Mouse (Mus musculus) CH12.LX (cell line): Measurements from ENCODE around the gene 9130213A22Rik. TPM values are rescaled to one million over a fixed set of nuclear protein-coding genes. Genes with fewer than 3 reads are reported as not detected.
A peak's percentile ranks its signal among the peaks of the same experiment; 100 is the strongest.

Experiments
- DNase-seq: peaks from one replicate; pipeline ENCODE4 v3.0.0-alpha.2; 2013; ENCODE audit errors: extremely low read depth
- H3K27ac ChIP-seq: 2 replicates; pipeline ENCODE4 v1.5.1; 2012; ENCODE audit warnings: low read depth, mild to moderate bottlenecking, control low read depth, moderate library complexity; ENCODE audit not compliant: insufficient read depth
- H3K27me3 ChIP-seq: replicated peaks from 2 replicates; pipeline ENCODE3; 2012; ENCODE audit warnings: inconsistent platforms
- H3K36me3 ChIP-seq, 2 experiments: replicated peaks in 1 of 2; 2 replicates each; pipeline versions ENCODE3 to v1.6.1; 2012; ENCODE audit warnings: inconsistent platforms in 1 of 2, low read length in 1 of 2, mild to moderate bottlenecking in 1 of 2, mixed read lengths in 1 of 2, moderate library complexity in 1 of 2; ENCODE audit not compliant: control insufficient read depth in 1 of 2, insufficient read depth in 1 of 2
- H3K4me1 ChIP-seq, 2 experiments: 2 replicates each; pipeline ENCODE4 v1.6.1; 2012; ENCODE audit warnings: inconsistent platforms in 1 of 2, moderate library complexity in 1 of 2; ENCODE audit not compliant: insufficient read depth in 2 of 2, control insufficient read depth in 1 of 2
- H3K4me2 ChIP-seq: 2 replicates; pipeline ENCODE4 v1.6.1; 2012; ENCODE audit warnings: low read depth, mild to moderate bottlenecking, control low read depth; ENCODE audit not compliant: poor library complexity, insufficient read depth, severe bottlenecking
- H3K4me3 ChIP-seq, 3 experiments: fragments of 150-350 bp in 1 of 3; sonication (generic) in 1 of 3; replicated peaks in 1 of 3; 2 replicates each; pipeline versions ENCODE3 to v1.5.1; 2011 to 2012; ENCODE audit warnings: low read depth in 2 of 3, low read length in 2 of 3, mild to moderate bottlenecking in 2 of 3, moderate library complexity in 2 of 3, control low read depth in 1 of 3, improper control_type of control experiment in 1 of 3, inconsistent platforms in 1 of 3, mixed read lengths in 1 of 3; ENCODE audit not compliant: poor library complexity in 1 of 3
- H3K79me2 ChIP-seq: replicated peaks from 2 replicates; pipeline ENCODE4 v1.6.1; 2012; ENCODE audit warnings: mild to moderate bottlenecking, moderate library complexity; ENCODE audit not compliant: control insufficient read depth, poor library complexity, insufficient read depth, severe bottlenecking; ENCODE audit errors: extremely low read depth
- H3K9ac ChIP-seq: 2 replicates; pipeline ENCODE4 v1.6.1; 2012; ENCODE audit warnings: low read depth, mild to moderate bottlenecking, control low read depth, moderate library complexity; ENCODE audit not compliant: insufficient read depth
- H3K9me3 ChIP-seq: replicated peaks from 2 replicates; pipeline ENCODE3; 2012; ENCODE audit warnings: low read length, inconsistent platforms, mixed read lengths
- BHLHE40 ChIP-seq: IDR thresholded peaks from 2 replicates; pipeline ENCODE4 v1.6.1; 2011; ENCODE audit warnings: mild to moderate bottlenecking, low read depth, low read length, improper control_type of control experiment
- CHD2 ChIP-seq: IDR thresholded peaks from 2 replicates; pipeline ENCODE4 v1.6.1; 2011; ENCODE audit warnings: low read length, improper control_type of control experiment
- CTCF ChIP-seq, 2 experiments: IDR thresholded peaks in 1 of 2; conservative IDR thresholded peaks in 1 of 2; 2 replicates each; pipeline ENCODE4 v1.5.1; 2011 to 2012; ENCODE audit warnings: low read depth in 2 of 2, low read length in 2 of 2, improper control_type of control experiment in 1 of 2, inconsistent platforms in 1 of 2, mild to moderate bottlenecking in 1 of 2, moderate library complexity in 1 of 2
- ETS1 ChIP-seq: conservative IDR thresholded peaks from 2 replicates; pipeline ENCODE4 v1.6.1; 2012; ENCODE audit warnings: low read depth, mild to moderate bottlenecking, inconsistent platforms, low read length, improper control_type of control experiment, moderate library complexity
- JUN ChIP-seq: IDR thresholded peaks from 2 replicates; pipeline ENCODE4 v1.6.1; 2011; ENCODE audit warnings: low read depth, mild to moderate bottlenecking, low read length, improper control_type of control experiment, moderate library complexity; ENCODE audit not compliant: insufficient read depth
- KAT2A ChIP-seq: IDR thresholded peaks from 2 replicates; pipeline ENCODE4 v1.6.1; 2012; ENCODE audit warnings: low read length, improper control_type of control experiment, inconsistent platforms; ENCODE audit not compliant: insufficient replicate concordance
- MAFK ChIP-seq: IDR thresholded peaks from 2 replicates; pipeline ENCODE4 v1.6.1; 2011; ENCODE audit warnings: low read length, improper control_type of control experiment; ENCODE audit not compliant: insufficient replicate concordance
- MAX ChIP-seq: IDR thresholded peaks from 2 replicates; pipeline ENCODE4 v1.6.1; 2011; ENCODE audit warnings: low read length, improper control_type of control experiment
- MEF2A ChIP-seq: IDR thresholded peaks from 2 replicates; pipeline ENCODE4 v1.6.1; 2014; ENCODE audit warnings: low read depth, mild to moderate bottlenecking, inconsistent platforms, low read length, improper control_type of control experiment, borderline replicate concordance
- MXI1 ChIP-seq: IDR thresholded peaks from 2 replicates; pipeline ENCODE4 v1.6.1; 2011; ENCODE audit warnings: mild to moderate bottlenecking, low read depth, low read length, improper control_type of control experiment
- NRF1 ChIP-seq: IDR thresholded peaks from 2 replicates; pipeline ENCODE4 v1.6.1; 2014; ENCODE audit warnings: low read depth, mild to moderate bottlenecking, inconsistent platforms, low read length, improper control_type of control experiment, moderate library complexity
- RAD21 ChIP-seq: IDR thresholded peaks from 2 replicates; pipeline ENCODE4 v1.6.1; 2011; ENCODE audit warnings: low read depth, mild to moderate bottlenecking, low read length, improper control_type of control experiment, moderate library complexity
- RCOR1 ChIP-seq: conservative IDR thresholded peaks from 2 replicates; pipeline ENCODE4 v1.6.1; 2012; ENCODE audit warnings: low read depth, mild to moderate bottlenecking, inconsistent platforms, low read length, improper control_type of control experiment
- SIN3A ChIP-seq: IDR thresholded peaks from 2 replicates; pipeline ENCODE4 v1.6.1; 2012; ENCODE audit warnings: low read length, improper control_type of control experiment, inconsistent platforms
- TBP ChIP-seq: conservative IDR thresholded peaks from 2 replicates; pipeline ENCODE4 v1.6.1; 2011; ENCODE audit warnings: low read depth, low read length, improper control_type of control experiment
- ZC3H11A ChIP-seq: IDR thresholded peaks from 2 replicates; pipeline ENCODE4 v1.6.1; 2012; ENCODE audit warnings: low read depth, mild to moderate bottlenecking, inconsistent platforms, low read length, improper control_type of control experiment
- ZMIZ1 ChIP-seq: IDR thresholded peaks from 2 replicates; pipeline ENCODE4 v1.6.1; 2012; ENCODE audit warnings: low read depth, mild to moderate bottlenecking, inconsistent platforms, low read length, improper control_type of control experiment
- ZNF384 ChIP-seq: IDR thresholded peaks from 2 replicates; pipeline ENCODE4 v1.6.1; 2012; ENCODE audit warnings: low read depth, low read length, improper control_type of control experiment, inconsistent platforms
- dilution Hi-C: fragments of 300-500 bp; cut with MboI; formaldehyde crosslinking; loops from 2 replicates; pipeline ENCODE4 v1.14.3; 2020; ENCODE audit warnings: low sequenced_read_pairs; ENCODE audit not compliant: extremely low pct_unique_long_range_greater_than_20kb, extremely low pct_ligation_motif_present
- in situ Hi-C: fragments of 300-500 bp; cut with MboI; formaldehyde crosslinking; loops from 3 replicates; pipeline ENCODE4 v1.14.3; 2019; ENCODE audit warnings: low sequenced_read_pairs, low pct_ligation_motif_present, low pct_unique_long_range_greater_than_20kb, mixed read lengths
- polyA plus RNA-seq: library from polyadenylated mRNA; unstranded; fragments of >175 nt; gene quantifications from 2 replicates; pipeline ENCODE4 v1.2.1, GENCODE M21; 2012; ENCODE audit warnings: low read depth; ENCODE audit not compliant: insufficient read length
- total RNA-seq, 2 experiments: library from RNA; depleted of rRNA; stranded (reverse); fragments of 300-350 nt in 1 of 2; fragments of >200 nt in 1 of 2; gene quantifications; 2 replicates each; pipeline ENCODE4 v1.2.3; 2012 to 2014

The 9130213A22Rik gene
- total and polyA plus RNA-seq, 3 experiments, result not detected

- Histone ChIP-seq H3K4me2 (no peak overlapping the region), H3K9ac (no peak overlapping the region), H3K79me2 (no peaks in the 10 kb centered on the region), H3K9me3 (no peaks in the 10 kb centered on the region), H3K27me3 (peaks cover 58% of the 10 kb centered on the region), H3K27ac (no peak overlapping the region), H3K4me3 (no peak overlapping the region), H3K36me3 (peaks cover 27 to 32% of the 10 kb centered on the region in 2 experiments), H3K4me1 (peaks cover 0 to 24% of the 10 kb centered on the region in 2 experiments; a peak in 2 of 4 replicates)
- DNase-seq, result no peak
- in situ Hi-C loops (no loop called here), dilution Hi-C loops (no loop called here)
- TF ChIP-seq RCOR1 (no peak), JUN (no peak), TBP (no peak), MEF2A (no peak), BHLHE40 (no peak), ETS1 (no peak), MXI1 (no peak), NRF1 (no peak), SIN3A (no peak), CTCF (conservative IDR thresholded peaks at IDR 0.05 in 1 of 2, IDR thresholded peaks at IDR 0.05 in 1 of 2; ENCODE audit: low read depth in 2 of 2, low read length in 2 of 2) (no peak), RAD21 (no peak), ZC3H11A (no peak), KAT2A (no peak), MAFK (no peak), CHD2 (no peak), ZNF384 (no peak), MAX (no peak), ZMIZ1 (no peak)
Observed at GRCm38 (mm10) chr11:69111865-69112264, 10.5 kb downstream of the 9130213A22Rik start.

DNA sequence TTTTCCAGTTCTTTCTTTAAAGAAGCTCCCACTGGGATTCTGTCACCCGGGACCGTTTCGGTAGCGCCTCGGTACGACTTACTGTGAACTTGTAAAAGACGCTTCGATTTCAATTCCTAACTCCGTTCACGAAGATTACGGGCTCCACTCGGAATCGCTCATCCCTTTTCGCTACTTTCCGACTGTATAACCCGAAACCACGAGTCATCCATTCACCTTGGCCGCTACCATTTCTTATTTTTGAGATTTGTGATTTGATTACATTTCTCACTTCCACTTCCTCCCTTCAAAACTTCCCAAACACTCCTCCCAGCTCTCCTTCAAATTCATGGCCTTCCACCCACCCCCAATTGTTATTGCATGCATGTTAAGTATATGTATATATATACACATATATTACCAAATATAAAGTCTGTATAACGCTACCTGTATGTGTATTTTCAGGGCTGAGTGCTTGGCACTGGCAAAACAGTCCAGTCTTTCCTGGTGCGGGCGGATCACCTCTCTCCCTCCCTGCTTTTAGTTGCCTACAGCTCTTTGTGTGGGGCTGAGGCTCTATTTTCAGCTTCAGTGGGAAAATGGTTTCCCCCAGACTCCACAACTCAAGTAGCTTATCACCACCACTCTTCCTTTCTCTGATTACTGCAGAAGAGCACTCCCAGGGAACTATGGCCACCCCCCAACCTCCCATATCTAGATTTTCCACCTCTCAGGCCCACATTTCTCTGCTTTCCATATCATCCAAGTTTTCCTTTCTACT lies 11.2 kb downstream of the 9130213A22Rik start:
- Histone ChIP-seq H3K36me3 (peaks cover 33 to 38% of the 10 kb centered on the region in 2 experiments), H3K27me3 (peaks cover 52% of the 10 kb centered on the region), H3K4me2 (peak overlapping the region; percentile 60), H3K4me1 (peaks cover 0 to 24% of the 10 kb centered on the region in 2 experiments; a peak in 2 of 4 replicates), H3K9ac (peak overlapping the region; percentile 25; the same call in 1 of the 2 replicates), H3K9me3 (no peaks in the 10 kb centered on the region), H3K79me2 (no peaks in the 10 kb centered on the region), H3K4me3 (peak overlapping the region in 2 of 3 experiments; percentile 35 to 42), H3K27ac (no peak overlapping the region)
- in situ Hi-C loops (no loop called here), dilution Hi-C loops (no loop called here)
- TF ChIP-seq MAX (no peak), CTCF (conservative IDR thresholded peaks at IDR 0.05 in 1 of 2, IDR thresholded peaks at IDR 0.05 in 1 of 2; ENCODE audit: low read depth in 2 of 2, low read length in 2 of 2) (no peak), RAD21 (no peak), SIN3A (no peak)
- no peak for DNase-seq
